Mouse (Mus musculus): ENCODE data around the gene Thpo. TPM values are rescaled to one million over a fixed set of nuclear protein-coding genes. Genes with fewer than 3 reads are reported as not detected.

Thpo gene
- 8.6 and 8.9 TPM in 2 replicates for polyA plus RNA-seq (2015; fragmentation: Nextera tagmentation; extraction: Ambion mirVana)

- Histone ChIP-seq H3K9ac (replicated peaks) (peak within 1 kb of the TSS; percentile 60), H3K27me3 (ENCODE audit: insufficient read depth, low read length) (peaks cover 48% of the 10 kb centered on the region), H3K36me3 (replicated peaks; ENCODE audit: insufficient read depth, low read length) (no peaks in the 10 kb centered on the region), H3K4me1 (ENCODE audit: insufficient read depth) (peaks cover 17% of the 10 kb centered on the region), H3K4me2 (ENCODE audit: low read depth, low read length) (peak within 1 kb of the TSS; percentile 92), H3K9me3 (ENCODE audit: low read length) (no peaks in the 10 kb centered on the region), H3K4me3 (ENCODE audit: low read depth, low read length) (peak within 1 kb of the TSS; percentile 58), H3K27ac (ENCODE audit: low read depth) (no peak within 1 kb of the TSS)
- TF ChIP-seq EP300 (IDR thresholded peaks at IDR 0.05; ENCODE audit: low read depth): no peak
- WGBS (ENCODE audit: insufficient replicate concordance): 10% methylated on average over 45 of the region's 45 CpGs
- DNase-seq (peak; percentile 40), ATAC-seq (no peak)
Observed at GRCm38 (mm10) chr16:20733731-20734730, at the start of gene Thpo. Gene Thpo (minus strand): TSS chr16:20734511.

GRCm38 (mm10) chr16:20783891-20784290 is 49.6 kb upstream of the Thpo start:
- ATAC-seq: no peak
- Histone ChIP-seq H3K27me3 (ENCODE audit: insufficient read depth, low read length) (no peaks in the 10 kb centered on the region), H3K4me2 (ENCODE audit: low read depth, low read length) (no peak overlapping the region), H3K9ac (replicated peaks) (no peak overlapping the region), H3K9me3 (ENCODE audit: low read length) (no peaks in the 10 kb centered on the region), H3K27ac (ENCODE audit: low read depth) (no peak overlapping the region), H3K4me1 (ENCODE audit: insufficient read depth) (no peaks in the 10 kb centered on the region), H3K4me3 (ENCODE audit: low read depth, low read length) (no peak overlapping the region), H3K36me3 (replicated peaks; ENCODE audit: insufficient read depth, low read length) (no peaks in the 10 kb centered on the region)
- no peak for DNase-seq
- 70% methylated on average over 2 of the region's 2 CpGs for WGBS (ENCODE audit: insufficient replicate concordance)
- no peak for TF ChIP-seq CTCF (IDR thresholded peaks at IDR 0.05; ENCODE audit: low read depth)
- no peak for TF ChIP-seq EP300 (IDR thresholded peaks at IDR 0.05; ENCODE audit: low read depth)

- no peaks in the 10 kb centered on the region for H3K36me3 ChIP-seq (replicated peaks; ENCODE audit: insufficient read depth, low read length)
- H3K4me1 ChIP-seq (ENCODE audit: insufficient read depth): no peaks in the 10 kb centered on the region
- ATAC-seq (no peak), DNase-seq (no peak)
- H3K9me3 ChIP-seq (ENCODE audit: low read length): no peaks in the 10 kb centered on the region
- 67% methylated on average over 4 of the region's 4 CpGs for WGBS (ENCODE audit: insufficient replicate concordance)
- no peak for TF ChIP-seq CTCF (IDR thresholded peaks at IDR 0.05; ENCODE audit: low read depth)
- TF ChIP-seq EP300 (IDR thresholded peaks at IDR 0.05; ENCODE audit: low read depth): no peak
- no peak overlapping the region for H3K27ac ChIP-seq (ENCODE audit: low read depth)
- H3K27me3 ChIP-seq (ENCODE audit: insufficient read depth, low read length): no peaks in the 10 kb centered on the region
- no peak overlapping the region for H3K9ac ChIP-seq (replicated peaks)
- no peak overlapping the region for H3K4me3 ChIP-seq (ENCODE audit: low read depth, low read length)
- H3K4me2 ChIP-seq (ENCODE audit: low read depth, low read length): no peak overlapping the region
Observed at GRCm38 (mm10) chr16:20781101-20781630, 46.9 kb upstream of the Thpo start.

- Histone ChIP-seq H3K4me2 (ENCODE audit: low read depth, low read length) (no peak overlapping the region), H3K27ac (ENCODE audit: low read depth) (no peak overlapping the region), H3K27me3 (ENCODE audit: insufficient read depth, low read length) (no peaks in the 10 kb centered on the region), H3K9ac (replicated peaks) (no peak overlapping the region), H3K4me1 (ENCODE audit: insufficient read depth) (no peaks in the 10 kb centered on the region), H3K9me3 (ENCODE audit: low read length) (no peaks in the 10 kb centered on the region), H3K36me3 (replicated peaks; ENCODE audit: insufficient read depth, low read length) (no peaks in the 10 kb centered on the region), H3K4me3 (ENCODE audit: low read depth, low read length) (no peak overlapping the region)
- ATAC-seq (no peak), DNase-seq (no peak)
- TF ChIP-seq EP300 (IDR thresholded peaks at IDR 0.05; ENCODE audit: low read depth) (no peak), CTCF (IDR thresholded peaks at IDR 0.05; ENCODE audit: low read depth) (no peak)
- 69% methylated on average over 3 of the region's 3 CpGs for WGBS (ENCODE audit: insufficient replicate concordance)
Observed at GRCm38 (mm10) chr16:20779846-20780245, 45.5 kb upstream of the Thpo start.

GRCm38 (mm10) chr16:20775021-20775420 is 40.7 kb upstream of the Thpo start:
- H3K27ac ChIP-seq (ENCODE audit: low read depth): no peak overlapping the region
- no peaks in the 10 kb centered on the region for H3K9me3 ChIP-seq (ENCODE audit: low read length)
- H3K4me3 ChIP-seq (ENCODE audit: low read depth, low read length): no peak overlapping the region
- H3K27me3 ChIP-seq (ENCODE audit: insufficient read depth, low read length): no peaks in the 10 kb centered on the region
- ATAC-seq: no peak
- no peak overlapping the region for H3K9ac ChIP-seq (replicated peaks)
- no peak overlapping the region for H3K4me2 ChIP-seq (ENCODE audit: low read depth, low read length)
- no peak for DNase-seq
- H3K36me3 ChIP-seq (replicated peaks; ENCODE audit: insufficient read depth, low read length): no peaks in the 10 kb centered on the region
- TF ChIP-seq EP300 (IDR thresholded peaks at IDR 0.05; ENCODE audit: low read depth): no peak
- no peak for TF ChIP-seq CTCF (IDR thresholded peaks at IDR 0.05; ENCODE audit: low read depth)
- H3K4me1 ChIP-seq (ENCODE audit: insufficient read depth): no peaks in the 10 kb centered on the region
- WGBS (ENCODE audit: insufficient replicate concordance): 66% methylated on average over 5 of the region's 5 CpGs

- TF ChIP-seq EP300 (IDR thresholded peaks at IDR 0.05; ENCODE audit: low read depth) (no peak), CTCF (IDR thresholded peaks at IDR 0.05; ENCODE audit: low read depth) (peak; percentile 74)
- ATAC-seq (no peak), DNase-seq (peak; percentile 71)
- no peak overlapping the region for H3K9ac ChIP-seq (replicated peaks)
- no peaks in the 10 kb centered on the region for H3K9me3 ChIP-seq (ENCODE audit: low read length)
- WGBS (ENCODE audit: insufficient replicate concordance): 48% methylated on average over 9 of the region's 9 CpGs
- H3K4me3 ChIP-seq (ENCODE audit: low read depth, low read length): no peak overlapping the region
- H3K36me3 ChIP-seq (replicated peaks; ENCODE audit: insufficient read depth, low read length): no peaks in the 10 kb centered on the region
- H3K27ac ChIP-seq (ENCODE audit: low read depth): no peak overlapping the region
- no peaks in the 10 kb centered on the region for H3K27me3 ChIP-seq (ENCODE audit: insufficient read depth, low read length)
- no peaks in the 10 kb centered on the region for H3K4me1 ChIP-seq (ENCODE audit: insufficient read depth)
- no peak overlapping the region for H3K4me2 ChIP-seq (ENCODE audit: low read depth, low read length)
Observed at GRCm38 (mm10) chr16:20765244-20765643, 30.9 kb upstream of the Thpo start.

All from liver, postnatal 0 days (tissue).